Mouse (Mus musculus) liver, embryonic 11.5 days (tissue): ENCODE data around the gene Tmprss9. TPM values are rescaled to one million over a fixed set of nuclear protein-coding genes. Genes with fewer than 3 reads are reported as not detected.
A peak's percentile ranks its signal among the peaks of the same experiment; 100 is the strongest.

Experiments
- ATAC-seq: fragments of 200-750 bp; cut with Nextera tagmentation; replicated peaks from 2 replicates; pipeline ENCODE4 v1.8.0; 2017; ENCODE audit warnings: moderate number of reproducible peaks, mild to moderate bottlenecking, moderate TSS enrichment, moderate library complexity; ENCODE audit not compliant: low FRiP score
- DNase-seq: peaks from one replicate; pipeline ENCODE4 v3.0.0-alpha.2; 2017; ENCODE audit warnings: low spot score
- H3K27ac ChIP-seq: fragments of 300-500 bp; sonication (generic); 2 replicates; pipeline ENCODE4 v1.5.1; 2014; ENCODE audit warnings: mild to moderate bottlenecking, low read depth, low read length, control low read depth
- H3K27me3 ChIP-seq: fragments of 300-500 bp; sonication (generic); replicated peaks from 2 replicates; pipeline ENCODE4 v1.6.1; 2014; ENCODE audit warnings: low read length, mixed read lengths; ENCODE audit not compliant: control insufficient read depth, insufficient read depth
- H3K36me3 ChIP-seq: fragments of 300-500 bp; sonication (generic); 2 replicates; pipeline ENCODE4 v1.6.1; 2014; ENCODE audit warnings: mild to moderate bottlenecking, low read length, moderate library complexity, mixed read lengths; ENCODE audit not compliant: control insufficient read depth, insufficient read depth
- H3K4me1 ChIP-seq: fragments of 300-500 bp; sonication (generic); replicated peaks from 2 replicates; pipeline ENCODE4 v1.6.1; 2014; ENCODE audit warnings: low read length, mixed read lengths; ENCODE audit not compliant: control insufficient read depth, insufficient read depth
- H3K4me2 ChIP-seq: fragments of 300-500 bp; sonication (generic); 2 replicates; pipeline ENCODE4 v1.6.1; 2014; ENCODE audit warnings: mild to moderate bottlenecking, control low read depth, moderate library complexity
- H3K4me3 ChIP-seq: fragments of 300-500 bp; sonication (generic); 2 replicates; pipeline ENCODE4 v1.5.1; 2014; ENCODE audit warnings: low read depth, low read length, control low read depth
- H3K9ac ChIP-seq: fragments of 300-500 bp; sonication (generic); 2 replicates; pipeline ENCODE4 v1.6.1; 2014; ENCODE audit warnings: low read depth, low read length, control low read depth
- H3K9me3 ChIP-seq: fragments of 300-500 bp; sonication (generic); 2 replicates; pipeline ENCODE4 v1.6.1; 2016; ENCODE audit warnings: low read length, inconsistent platforms, mixed read lengths; ENCODE audit not compliant: control insufficient read depth
- WGBS: fragments of 180-500 bp; shearing (Covaris S2); extraction: QIAGEN DNeasy Blood & Tissue Kit; methylation state at CpG from one replicate; pipeline ENCODE4 v1.1.7; 2014; 5-methylcytosine and 5-hydroxymethylcytosine counted together
- polyA plus RNA-seq: library from polyadenylated mRNA; unstranded; fragments of >200 nt; fragmentation: Nextera tagmentation; extraction: Ambion mirVana; gene quantifications from 2 replicates; pipeline ENCODE4 v1.2.1, GENCODE M21; 2014

The Tmprss9 gene
- polyA plus RNA-seq, 1 experiment from 2014 or later = not detected

DNA sequence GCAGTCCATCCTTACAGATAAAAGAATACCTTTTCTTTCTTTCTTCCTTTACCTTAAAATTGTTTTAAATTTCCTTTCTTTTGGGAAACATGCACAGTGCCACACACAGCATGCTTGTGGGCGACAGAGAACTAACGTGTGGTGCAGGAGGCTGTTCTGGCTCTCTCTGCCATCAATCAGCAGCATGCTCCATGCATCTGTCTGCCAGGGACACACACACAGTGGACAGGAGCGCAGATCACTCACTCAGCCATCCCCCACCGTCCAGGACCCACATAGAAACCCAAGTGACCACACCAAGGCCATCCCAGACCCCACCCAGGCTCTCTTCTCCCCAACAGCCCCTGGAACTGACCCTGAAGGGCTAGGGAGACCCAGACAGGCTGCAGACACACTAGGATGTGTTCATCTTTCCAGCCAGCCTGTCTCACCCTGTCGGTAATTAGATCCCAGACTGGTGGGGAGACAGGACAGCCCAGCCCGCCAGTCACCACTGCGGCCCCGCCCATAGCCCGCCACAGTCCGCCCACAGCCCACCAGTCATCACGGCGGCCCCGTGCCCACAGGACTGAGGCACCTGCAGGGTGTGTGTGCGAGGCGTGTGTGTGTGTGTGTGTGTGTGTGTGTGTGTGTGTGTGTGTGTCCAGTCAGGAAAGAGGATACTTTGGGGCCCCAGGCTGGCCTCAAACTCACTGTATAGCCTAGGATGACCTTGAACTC lies 67.3 kb downstream of the Tmprss9 start:
- Histone ChIP-seq H3K9me3 (no peaks in the 10 kb centered on the region), H3K4me2 (peak overlapping the region; percentile 68), H3K27ac (no peak overlapping the region), H3K4me1 (peaks cover 52% of the 10 kb centered on the region), H3K4me3 (peak overlapping the region; percentile 41), H3K36me3 (no peaks in the 10 kb centered on the region), H3K27me3 (peaks cover 41% of the 10 kb centered on the region), H3K9ac (no peak overlapping the region)
- ATAC-seq (peak; percentile 4; the same call in 1 of the 2 replicates), DNase-seq (no peak)
- 11% methylated on average over 15 of the region's 15 CpGs for WGBS

DNA sequence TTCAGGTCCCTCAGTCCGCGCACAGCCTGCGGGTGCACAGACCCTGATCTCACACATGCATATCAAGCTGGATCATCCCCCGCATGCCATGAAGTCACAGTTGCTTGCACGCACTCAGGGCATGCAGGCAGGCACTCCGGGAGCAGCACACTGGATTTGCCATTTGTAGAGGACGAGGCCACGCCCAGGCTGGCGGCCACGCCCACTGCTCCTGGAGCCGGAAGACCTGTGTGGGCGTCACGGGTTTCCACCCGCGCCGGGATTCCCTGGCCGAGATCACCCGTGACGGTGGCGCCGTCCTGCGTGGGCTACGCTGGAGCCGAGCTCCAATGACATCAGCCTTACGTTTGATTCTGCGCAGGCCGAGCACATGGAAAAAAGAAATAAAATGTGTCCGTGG lies 68.0 kb downstream of the Tmprss9 start:
- no peak overlapping the region for H3K27ac ChIP-seq
- H3K36me3 ChIP-seq = no peaks in the 10 kb centered on the region
- 5% methylated on average over 28 of the region's 28 CpGs for WGBS
- DNase-seq (peak; percentile 84), ATAC-seq (peak; percentile 63)
- H3K9me3 ChIP-seq = no peaks in the 10 kb centered on the region
- peaks cover 34% of the 10 kb centered on the region for H3K27me3 ChIP-seq
- H3K4me3 ChIP-seq = peak overlapping the region; percentile 41
- 0 out of 2 replicates have a peak overlapping the region, but pooled peaks have one; percentile 4 for H3K9ac ChIP-seq
- peaks cover 52% of the 10 kb centered on the region for H3K4me1 ChIP-seq
- peak overlapping the region; percentile 68 for H3K4me2 ChIP-seq

DNA sequence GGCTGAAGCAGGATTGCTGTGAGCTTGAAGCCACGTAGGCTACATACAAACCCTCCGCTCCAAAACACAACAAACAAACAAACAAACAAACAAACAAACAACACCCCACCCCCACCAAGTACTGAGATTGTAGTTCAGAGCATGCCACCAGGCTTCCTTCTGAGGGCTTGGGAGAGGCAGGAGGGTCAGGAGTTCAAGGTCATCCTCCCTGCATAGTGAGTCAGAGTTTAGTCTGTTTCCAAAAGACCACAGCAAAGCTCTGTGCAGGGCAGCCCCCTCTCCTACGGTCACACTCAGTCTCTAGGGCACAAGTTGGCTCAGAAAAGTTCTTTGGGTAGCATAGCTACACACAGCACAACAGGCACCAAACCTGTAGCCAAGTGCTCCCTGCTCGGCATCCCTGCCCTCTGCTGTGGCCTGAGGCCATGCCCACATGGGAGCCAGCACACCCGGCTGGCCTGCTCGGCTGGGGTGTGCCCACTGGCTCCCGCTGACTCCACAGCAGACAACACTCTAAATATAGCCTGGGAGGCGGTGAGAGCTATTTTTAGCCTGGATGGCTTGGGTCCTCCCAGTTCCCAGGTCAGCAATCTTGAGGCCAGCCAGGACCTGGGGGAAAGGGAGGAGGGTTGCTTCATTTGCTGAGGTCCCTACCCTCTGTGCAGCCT lies 68.8 kb downstream of the Tmprss9 start:
- Histone ChIP-seq H3K4me3 (0 out of 2 replicates have a peak overlapping the region, but pooled peaks have one; percentile 5), H3K4me2 (peak overlapping the region; percentile 68), H3K27ac (no peak overlapping the region), H3K9me3 (no peaks in the 10 kb centered on the region), H3K9ac (0 out of 2 replicates have a peak overlapping the region, but pooled peaks have one; percentile 30), H3K4me1 (peaks cover 48% of the 10 kb centered on the region), H3K27me3 (peaks cover 28% of the 10 kb centered on the region), H3K36me3 (no peaks in the 10 kb centered on the region)
- ATAC-seq = no peak
- 30% methylated on average over 8 of the region's 8 CpGs for WGBS
- no peak for DNase-seq

DNA sequence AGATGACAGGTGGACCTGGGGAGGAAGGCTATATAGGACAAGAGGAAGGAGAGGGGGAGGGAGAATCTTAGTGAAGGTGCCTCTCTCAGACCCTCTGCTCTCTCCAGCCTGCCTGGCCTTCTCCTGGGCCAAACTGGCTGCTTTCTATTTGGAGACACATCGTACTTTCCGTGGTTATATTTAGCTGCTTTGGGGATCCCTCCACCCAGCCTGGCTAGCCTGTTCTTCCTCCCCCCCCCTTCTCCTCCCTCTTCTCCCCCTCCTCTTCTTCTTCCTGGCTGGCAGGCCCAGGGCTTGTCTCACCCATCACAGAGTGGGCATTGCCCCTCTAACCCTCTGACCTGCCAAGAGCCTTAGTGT lies 69.3 kb downstream of the Tmprss9 start:
- H3K4me3 ChIP-seq = no peak overlapping the region
- peak overlapping the region; percentile 68 for H3K4me2 ChIP-seq
- DNase-seq (no peak), ATAC-seq (no peak)
- WGBS = 42% methylated on average over 2 of the region's 2 CpGs
- peaks cover 23% of the 10 kb centered on the region for H3K27me3 ChIP-seq
- no peak overlapping the region for H3K9ac ChIP-seq
- no peaks in the 10 kb centered on the region for H3K36me3 ChIP-seq
- no peak overlapping the region for H3K27ac ChIP-seq
- H3K4me1 ChIP-seq = peaks cover 45% of the 10 kb centered on the region
- no peaks in the 10 kb centered on the region for H3K9me3 ChIP-seq

DNA sequence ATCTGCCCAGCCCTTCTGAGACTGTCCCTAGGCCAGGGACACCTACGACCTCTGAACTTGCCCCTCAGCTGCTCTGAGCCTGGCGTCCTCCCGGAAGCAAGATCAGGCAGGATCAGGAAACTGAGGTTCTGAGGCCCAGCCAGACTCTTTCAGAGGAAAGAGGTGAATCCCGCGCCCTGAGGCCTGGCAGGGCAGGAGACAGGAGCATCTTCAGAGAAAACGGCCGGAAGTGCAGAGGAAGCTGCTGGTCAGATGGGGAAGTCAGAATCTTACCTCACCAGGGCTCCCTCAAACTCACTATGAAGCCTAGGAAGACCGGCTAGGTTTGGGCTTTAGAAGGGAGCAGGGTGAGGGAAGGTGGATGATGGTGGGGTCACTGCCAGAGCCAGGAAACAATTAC lies 71.3 kb downstream of the Tmprss9 start:
- 29% methylated on average over 8 of the region's 8 CpGs for WGBS
- Histone ChIP-seq H3K4me3 (no peak overlapping the region), H3K9me3 (no peaks in the 10 kb centered on the region), H3K27me3 (peaks cover 3% of the 10 kb centered on the region), H3K4me1 (peaks cover 26% of the 10 kb centered on the region), H3K4me2 (no peak overlapping the region), H3K27ac (no peak overlapping the region), H3K9ac (0 out of 2 replicates have a peak overlapping the region, but pooled peaks have one; percentile 6), H3K36me3 (no peaks in the 10 kb centered on the region)
- DNase-seq (no peak), ATAC-seq (no peak)

DNA sequence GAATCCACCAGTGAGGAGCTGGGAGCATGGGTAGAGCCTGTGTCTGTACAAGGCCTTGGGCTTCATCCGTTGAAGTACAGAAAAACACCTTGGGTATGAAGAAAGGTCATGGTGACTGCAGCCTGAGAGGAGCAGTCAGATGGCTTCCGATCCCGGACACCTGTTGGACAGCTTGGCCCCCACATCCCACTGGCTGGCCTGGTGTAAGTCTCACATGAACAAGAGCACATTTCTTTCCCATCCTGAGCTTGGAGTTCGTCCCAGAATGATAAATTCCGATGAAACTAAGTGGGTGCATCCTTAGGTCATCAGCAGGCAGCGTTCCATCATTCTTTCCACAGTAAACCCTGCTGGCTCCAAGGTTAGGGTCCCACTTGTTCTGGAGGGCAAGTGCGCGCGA lies 72.1 kb downstream of the Tmprss9 start:
- ATAC-seq (no peak), DNase-seq (no peak)
- Histone ChIP-seq H3K9me3 (no peaks in the 10 kb centered on the region), H3K36me3 (no peaks in the 10 kb centered on the region), H3K9ac (no peak overlapping the region), H3K4me1 (peaks cover 25% of the 10 kb centered on the region), H3K27ac (no peak overlapping the region), H3K27me3 (peaks cover 3% of the 10 kb centered on the region; the same call in 1 of the 2 replicates), H3K4me3 (no peak overlapping the region), H3K4me2 (no peak overlapping the region)
- 76% methylated on average over 9 of the region's 9 CpGs for WGBS

DNA sequence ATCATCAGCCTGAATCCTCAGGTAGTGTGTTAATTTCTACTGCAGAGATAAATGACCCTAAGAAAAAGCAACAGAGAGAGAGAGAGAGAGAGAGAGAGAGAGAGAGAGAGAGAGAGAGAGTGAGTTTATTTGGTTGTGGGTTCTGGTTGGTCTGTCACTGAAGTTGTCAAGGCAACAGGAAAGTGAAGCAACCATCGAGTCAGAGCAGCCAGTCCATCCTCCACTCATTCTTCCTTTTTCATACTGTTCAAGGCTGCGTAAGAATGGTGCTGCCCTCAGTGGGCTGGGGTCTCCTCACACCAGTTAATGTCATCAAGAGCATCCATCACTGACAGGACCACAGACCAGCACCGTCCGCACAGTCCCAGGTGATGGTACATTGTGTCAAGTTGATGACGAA lies 72.6 kb downstream of the Tmprss9 start:
- Histone ChIP-seq H3K27ac (no peak overlapping the region), H3K9me3 (no peaks in the 10 kb centered on the region), H3K4me2 (no peak overlapping the region), H3K36me3 (no peaks in the 10 kb centered on the region), H3K4me3 (no peak overlapping the region), H3K27me3 (no peaks in the 10 kb centered on the region), H3K4me1 (peaks cover 21% of the 10 kb centered on the region), H3K9ac (no peak overlapping the region)
- ATAC-seq (no peak), DNase-seq (no peak)
- WGBS = 75% methylated on average over 5 of the region's 5 CpGs

DNA sequence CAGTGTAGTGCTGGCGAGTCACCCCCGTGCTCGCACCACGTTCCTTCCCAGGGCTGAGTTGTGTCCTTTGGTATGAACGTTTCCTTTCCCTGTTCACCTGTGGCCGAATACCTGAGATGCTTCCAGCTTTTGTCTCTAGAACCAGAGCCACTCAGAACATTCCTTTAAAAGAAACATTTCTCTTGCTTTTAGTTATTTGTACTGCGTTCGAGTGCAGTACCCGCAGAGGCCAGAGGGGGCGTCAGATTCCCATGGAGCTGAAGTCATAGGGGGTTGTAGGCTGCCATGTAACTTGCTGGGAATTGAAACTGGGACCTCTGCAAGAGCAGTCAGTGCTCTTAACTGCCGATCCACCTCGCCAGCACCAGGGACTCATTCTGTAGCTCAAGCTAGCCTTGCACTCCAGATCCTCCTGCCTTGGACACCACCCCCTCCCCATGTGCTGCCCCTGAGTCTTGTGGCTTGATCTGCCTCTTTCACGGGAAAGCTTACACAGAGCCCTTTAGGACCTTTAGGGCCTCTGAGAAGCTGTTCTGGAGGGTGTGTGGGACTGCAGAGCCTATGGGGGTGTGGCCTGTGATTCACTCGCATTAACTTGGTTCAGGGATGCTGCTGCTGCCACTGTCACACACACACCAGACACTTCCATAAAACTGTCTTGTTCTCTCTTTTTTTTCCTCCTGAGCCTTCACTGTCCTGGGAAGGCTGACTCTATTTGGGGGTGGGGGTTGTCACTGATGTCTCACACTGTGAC lies 75.2 kb downstream of the Tmprss9 start:
- DNase-seq (no peak), ATAC-seq (no peak)
- H3K27ac ChIP-seq = no peak overlapping the region
- H3K9ac ChIP-seq = no peak overlapping the region
- H3K9me3 ChIP-seq = no peaks in the 10 kb centered on the region
- H3K36me3 ChIP-seq = no peaks in the 10 kb centered on the region
- H3K27me3 ChIP-seq = no peaks in the 10 kb centered on the region
- H3K4me1 ChIP-seq = peaks cover 13% of the 10 kb centered on the region; the same call in 1 of the 2 replicates
- H3K4me2 ChIP-seq = no peak overlapping the region
- H3K4me3 ChIP-seq = no peak overlapping the region
- WGBS = 57% methylated on average over 14 of the region's 14 CpGs
